Mouse (Mus musculus): ENCODE measurements at regions not wholly inside any gene's neighbourhood (a gene's known extent, or its start where the extent isn't known, plus 50 kb on each side); places are given as distances from the start of the nearest gene placed in this dataset.

DNA sequence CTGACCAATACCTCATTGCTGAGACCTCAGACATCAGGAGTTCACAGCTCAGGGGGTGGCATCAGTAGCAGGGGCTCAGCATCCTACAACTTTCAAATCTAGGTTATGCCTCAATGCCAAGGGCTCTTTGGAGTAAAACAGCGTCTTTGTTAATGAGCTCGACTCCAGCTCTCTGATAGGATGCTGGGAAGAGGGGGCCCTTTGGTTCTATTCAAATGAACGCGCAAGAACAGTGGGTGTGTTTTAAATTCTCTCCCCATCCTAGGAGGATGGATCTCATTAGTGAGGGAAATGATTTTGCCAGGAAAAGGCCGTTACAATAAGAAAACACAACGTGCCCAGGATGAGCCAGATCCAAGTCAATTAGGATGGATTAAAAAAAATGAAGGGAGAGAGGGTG is 132.2 kb upstream of the 3110018I06Rik start:
- TF ChIP-seq CTCF (IDR thresholded peaks at IDR 0.05 in 2 of 3, conservative IDR thresholded peaks at IDR 0.05 in 1 of 3; ENCODE audit: control insufficient read depth in 1 of 3, insufficient read depth in 1 of 3, low read depth in 2 of 3, low read length in 3 of 3, poor library complexity in 1 of 3, severe bottlenecking in 1 of 3), result no peak
- no peak for TF ChIP-seq BHLHE40 (IDR thresholded peaks at IDR 0.05; ENCODE audit: borderline replicate concordance, low read depth, low read length)
